Mouse (Mus musculus) A20 (cell line): ENCODE measurements around the gene Apbb1ip.
"Not testable (repeated sequence)": the region's sequence is repeated elsewhere in the genome, so short reads cannot be mapped to it uniquely, and the experiment has no call there.

Experiments
- DNase-seq: peaks from one replicate; pipeline ENCODE4 v3.0.0-alpha.2; 2011; ENCODE audit warnings: low read depth, low spot score

The Apbb1ip gene

DNA sequence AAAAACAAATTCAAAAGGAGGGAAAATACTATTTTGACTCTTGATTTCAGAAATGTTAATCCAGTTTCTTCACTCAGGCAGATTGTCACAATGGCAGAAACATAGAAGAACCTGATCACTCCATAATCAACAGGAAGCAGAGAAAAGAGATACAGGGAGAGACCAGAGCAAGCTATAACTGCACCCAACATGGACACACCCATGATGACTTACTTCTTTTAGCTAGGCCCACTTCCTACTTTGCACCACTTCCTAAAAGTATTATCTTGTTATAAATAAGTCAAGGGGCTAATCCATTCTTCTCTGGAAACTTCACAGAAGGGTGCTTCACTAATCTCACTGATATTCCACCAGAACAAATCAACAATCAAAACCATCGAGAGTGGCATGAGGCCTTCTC, 42.3 kb downstream of the Apbb1ip start:
- no peak for DNase-seq

DNA sequence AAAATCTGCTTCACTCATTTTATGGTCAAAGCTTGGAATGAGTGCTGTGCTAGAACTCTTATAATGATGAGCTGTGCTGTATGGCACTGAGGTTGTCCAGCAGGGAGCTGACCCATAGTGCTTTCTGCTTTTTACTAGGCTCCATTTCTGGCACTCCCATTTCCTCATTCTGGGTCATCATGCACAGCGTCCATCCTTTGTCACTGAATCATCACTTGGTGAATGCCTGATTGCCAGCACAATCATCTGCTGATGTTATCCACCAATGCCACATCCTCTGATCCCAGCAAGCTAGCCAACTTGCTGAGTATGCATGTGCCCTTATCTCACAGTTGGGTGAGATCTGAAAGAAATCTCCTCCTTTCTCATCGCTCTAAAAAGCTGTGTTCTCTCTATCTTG, 48.4 kb downstream of the Apbb1ip start:
- DNase-seq, result peak; percentile 24

DNA sequence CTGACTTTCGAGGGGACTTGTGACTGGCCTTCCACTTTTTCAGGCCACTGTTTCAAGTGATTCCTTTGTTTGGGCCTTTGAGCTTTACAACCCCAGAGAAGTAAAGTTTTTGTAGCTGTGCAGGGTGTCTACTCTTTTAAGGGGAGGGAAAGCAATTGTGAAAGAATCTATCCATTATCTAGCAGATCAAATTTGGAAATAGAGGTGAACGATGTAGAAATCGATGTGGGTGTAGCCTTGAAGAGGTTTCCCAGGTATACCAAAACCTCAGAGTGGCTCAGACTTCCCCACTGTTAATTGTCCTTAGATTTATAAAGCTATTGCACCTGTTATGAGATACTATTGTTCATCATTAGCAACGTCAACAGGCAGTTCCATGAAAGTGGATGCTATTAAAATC, 71.6 kb downstream of the Apbb1ip start:
- DNase-seq, result no peak

DNA sequence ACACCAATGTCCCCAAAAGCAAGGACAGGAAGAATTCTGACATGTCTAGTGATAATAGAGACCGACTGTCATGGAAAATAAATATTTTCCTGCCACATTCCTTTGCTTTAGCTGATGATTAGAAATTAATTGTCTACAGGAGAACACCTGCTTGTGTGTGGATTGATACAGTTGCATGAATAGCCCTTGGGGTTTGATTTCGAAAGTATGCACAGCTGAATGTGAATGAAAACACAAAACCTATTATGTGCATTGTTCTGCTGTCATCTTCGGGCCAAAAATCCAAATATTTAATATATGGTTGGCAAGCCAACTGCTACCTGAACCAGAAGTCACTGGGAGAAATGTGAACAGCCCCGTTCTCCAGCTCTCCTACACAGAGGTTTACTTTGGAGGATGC, 78.0 kb downstream of the Apbb1ip start:
- DNase-seq, result no peak

DNA sequence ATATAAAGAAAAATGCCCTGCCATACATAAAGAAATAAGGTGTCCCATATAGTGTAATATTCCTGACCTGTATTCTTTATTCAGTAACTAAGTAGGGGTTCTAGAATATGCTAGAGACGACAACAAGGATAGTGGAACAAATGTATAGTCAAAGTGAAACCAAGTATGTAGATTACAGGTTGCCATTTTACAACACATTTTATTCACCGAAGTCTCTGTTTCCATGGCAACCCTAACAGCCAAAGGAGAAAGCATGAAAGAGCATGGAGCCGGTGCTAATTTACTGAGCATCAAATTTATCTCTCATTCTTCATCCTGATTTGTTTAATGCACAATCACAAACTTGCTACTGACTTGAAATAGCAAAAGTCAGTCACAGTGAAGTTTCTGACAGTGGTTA, 83.6 kb downstream of the Apbb1ip start:
- DNase-seq, result peak; percentile 10

DNA sequence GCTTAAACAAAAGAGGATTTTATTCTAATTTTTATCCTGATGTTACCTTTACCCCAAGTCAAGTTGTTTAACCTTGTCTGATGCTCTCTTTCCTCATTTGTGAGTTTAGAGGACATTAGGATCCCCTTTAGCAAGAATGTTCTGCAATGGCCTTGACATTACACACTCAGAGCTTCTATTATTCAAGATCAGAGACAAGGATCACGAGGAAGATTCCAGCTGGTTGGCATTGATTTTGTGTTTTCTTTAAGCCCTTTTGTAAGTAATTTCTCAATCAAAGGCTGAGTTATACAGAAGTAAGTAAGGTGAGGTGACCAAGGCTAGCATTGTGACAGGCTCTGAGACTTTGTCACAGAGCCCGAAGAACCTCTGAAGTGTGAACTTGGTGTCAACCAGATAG, 88.3 kb downstream of the Apbb1ip start:
- DNase-seq, result no peak

DNA sequence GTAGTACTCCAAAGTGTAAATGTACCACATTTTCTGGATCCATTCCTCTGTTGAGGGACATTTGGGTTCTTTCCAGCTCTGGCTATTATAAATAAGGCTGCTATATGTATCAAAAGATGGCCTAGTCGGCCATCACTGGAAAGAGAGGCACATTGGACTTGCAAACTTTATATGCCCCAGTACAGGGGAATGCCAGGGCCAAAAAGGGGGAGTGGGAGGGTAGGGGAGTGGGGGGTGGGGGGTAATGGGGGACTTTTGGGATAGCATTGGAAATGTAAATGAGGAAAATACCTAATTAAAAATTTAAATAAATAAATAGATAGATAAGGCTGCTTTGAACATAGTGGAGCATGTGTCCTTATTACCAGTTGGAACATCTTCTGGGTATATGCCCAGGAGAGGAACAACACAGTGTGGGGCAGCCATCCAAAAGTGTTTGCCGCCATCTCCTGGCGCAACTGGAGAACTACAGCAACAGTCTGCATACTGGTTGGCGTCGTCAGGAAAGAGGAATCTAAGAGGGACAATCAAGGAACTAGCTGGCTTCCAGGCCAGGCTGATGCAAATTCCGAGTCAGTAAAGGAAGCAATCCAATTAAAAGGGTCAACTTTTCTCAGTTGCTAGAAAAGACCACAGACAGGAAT, 90.6 kb downstream of the Apbb1ip start:
- DNase-seq, result peak; percentile 70

DNA sequence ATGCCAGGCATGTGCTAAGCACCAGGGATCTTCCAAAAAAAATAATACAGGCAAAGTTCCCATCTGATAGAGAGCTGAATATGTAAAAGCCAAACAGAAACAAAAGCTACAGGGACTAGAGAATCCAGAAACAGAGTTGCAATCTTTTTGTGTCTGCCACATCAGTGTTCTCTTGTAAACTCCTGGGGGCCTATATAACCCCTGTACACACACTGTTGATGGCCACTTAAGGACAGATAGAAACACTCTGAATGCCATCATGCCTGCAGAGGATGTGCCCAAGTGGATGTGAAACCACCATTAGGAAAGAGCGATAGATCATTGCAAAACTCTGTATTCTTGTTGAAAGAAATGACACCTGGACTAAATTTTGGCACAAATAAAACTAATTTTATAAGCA, 91.9 kb downstream of the Apbb1ip start:
- no peak for DNase-seq

DNA sequence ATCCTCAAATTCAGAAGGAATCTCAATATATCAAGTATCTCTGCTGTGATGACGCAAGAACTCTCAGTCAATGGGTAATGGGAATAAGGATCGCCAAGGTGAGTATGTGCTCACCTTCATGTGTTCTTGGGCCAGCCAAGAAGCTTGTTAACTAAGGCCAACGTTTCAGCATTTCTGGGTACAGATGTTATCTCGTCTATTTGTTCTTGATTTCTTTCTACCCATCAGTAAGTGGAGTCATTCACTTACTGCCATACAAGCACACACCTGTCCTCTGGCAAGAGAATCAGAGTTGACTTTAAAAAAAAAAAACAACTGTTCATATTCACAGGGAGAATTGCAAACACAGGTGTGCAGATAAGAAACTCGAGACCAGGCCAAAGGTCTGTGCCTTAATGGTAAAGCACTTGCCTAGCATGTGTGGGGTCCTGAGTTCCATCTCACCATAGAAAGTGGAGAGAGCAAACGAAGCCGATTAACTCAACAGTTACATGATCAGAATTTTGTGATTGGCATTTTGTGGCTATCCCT, 93.1 kb downstream of the Apbb1ip start:
- DNase-seq, result no peak

DNA sequence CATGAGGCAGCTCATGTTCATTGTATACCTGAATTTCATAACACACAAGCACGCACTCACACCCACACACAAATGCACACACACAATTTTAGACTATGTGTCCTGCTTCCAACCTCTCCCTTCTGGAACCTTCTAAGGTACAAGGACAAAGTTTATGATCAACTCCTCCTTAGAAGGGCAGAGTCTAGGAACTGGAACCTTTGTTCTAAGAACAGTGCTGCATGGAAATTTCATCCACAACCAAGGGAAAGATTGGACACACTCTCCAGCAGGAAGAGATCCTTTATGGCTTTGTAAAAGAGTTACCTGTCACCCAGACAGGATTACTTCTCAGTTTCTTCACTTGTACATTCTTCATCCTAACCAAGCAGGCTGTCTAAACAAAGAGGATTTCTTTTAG, 99.3 kb downstream of the Apbb1ip start:
- DNase-seq, result no peak

DNA sequence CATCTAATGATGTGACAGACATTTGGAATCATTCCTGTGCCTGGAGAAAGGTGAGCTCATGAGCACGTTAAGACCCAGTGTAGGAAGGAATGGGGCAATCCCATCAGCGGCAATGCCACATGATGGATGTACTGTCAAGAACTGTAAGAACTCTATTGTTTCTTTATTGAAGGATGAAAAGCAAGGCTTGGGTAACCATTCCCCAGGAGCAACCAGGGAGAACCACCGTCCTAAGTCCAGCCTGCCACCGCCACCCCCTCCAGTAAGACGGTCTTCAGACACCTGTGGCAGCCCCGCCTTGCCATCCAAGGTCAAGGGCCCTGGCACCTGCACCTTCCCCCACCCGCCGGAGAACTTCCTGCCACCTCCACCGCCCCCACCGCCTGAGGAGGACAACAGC, 100.7 kb downstream of the Apbb1ip start:
- DNase-seq, result no peak

DNA sequence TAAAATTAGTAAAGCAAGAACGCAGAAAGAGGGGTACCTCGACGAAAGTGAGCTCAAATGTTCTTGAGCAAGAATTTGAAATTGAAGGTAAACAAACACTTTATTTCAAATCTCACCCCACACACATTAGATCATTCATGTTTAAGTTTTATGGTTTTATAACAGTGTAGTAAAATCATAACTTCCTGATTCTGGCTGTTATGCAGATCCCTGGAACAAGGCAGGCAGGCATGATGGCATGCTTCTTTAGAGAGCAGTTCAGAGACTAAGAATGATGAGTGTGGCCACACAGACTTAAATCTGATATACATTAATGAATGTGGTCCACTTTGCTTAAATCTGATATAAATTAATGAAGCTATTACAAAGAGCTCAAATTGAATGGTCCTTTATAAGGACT, 102.7 kb downstream of the Apbb1ip start:
- no peak for DNase-seq

DNA sequence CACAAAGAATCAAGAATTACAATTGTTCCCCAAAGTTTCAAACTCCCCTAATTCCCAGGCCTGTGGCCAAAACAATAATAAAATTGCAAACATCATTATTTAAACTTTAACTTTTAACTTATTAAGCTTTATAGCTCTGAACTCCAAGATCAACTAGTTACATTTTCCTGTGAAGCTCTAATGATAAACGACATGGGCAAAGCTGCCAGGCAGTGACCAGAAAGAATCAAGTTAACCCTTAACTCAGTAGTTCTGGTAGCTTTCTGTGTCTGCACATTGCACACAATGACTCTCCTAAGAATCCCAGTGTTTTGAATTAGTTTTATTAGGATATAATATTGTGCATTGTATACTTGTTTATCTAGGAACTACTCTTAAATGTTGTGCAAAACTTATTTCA, 104.9 kb downstream of the Apbb1ip start:
- DNase-seq, result no peak

DNA sequence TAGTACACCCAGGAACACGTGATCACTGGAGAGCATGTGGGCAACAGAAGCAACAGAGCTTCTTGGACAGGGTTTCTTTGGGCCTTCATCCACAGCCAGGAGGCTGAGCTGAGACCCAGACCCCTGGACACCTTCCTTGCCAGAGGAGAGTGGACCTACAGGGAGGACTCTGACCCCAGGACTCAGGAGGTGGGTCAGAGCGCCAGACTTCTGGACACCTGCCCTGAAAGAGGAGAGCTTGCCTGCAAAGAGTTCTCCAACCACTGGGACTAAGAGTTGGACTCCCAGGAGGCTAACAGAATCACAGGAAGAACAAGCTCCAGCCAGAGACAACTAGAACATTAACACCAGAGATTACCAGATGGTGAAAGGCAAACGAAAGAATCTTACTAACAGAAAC, 106.8 kb downstream of the Apbb1ip start:
- not testable (repeated sequence) for DNase-seq

DNA sequence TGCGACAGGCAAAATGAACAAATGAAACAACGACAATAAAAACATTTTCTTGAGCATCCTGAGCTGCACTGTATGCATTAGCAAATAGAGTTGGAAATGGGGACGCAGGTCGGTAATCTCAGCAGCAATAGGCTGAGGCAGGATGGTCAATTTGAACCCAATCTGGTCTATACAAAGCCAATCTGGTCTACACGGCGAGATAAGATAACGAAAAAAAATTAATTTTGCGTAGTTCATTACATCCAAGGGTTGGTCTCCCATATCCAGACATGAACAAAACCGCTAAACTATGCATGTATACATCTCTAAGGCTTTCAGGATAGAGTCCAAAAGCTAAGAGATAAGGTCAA, 121.0 kb downstream of the Apbb1ip start:
- DNase-seq, result no peak

DNA sequence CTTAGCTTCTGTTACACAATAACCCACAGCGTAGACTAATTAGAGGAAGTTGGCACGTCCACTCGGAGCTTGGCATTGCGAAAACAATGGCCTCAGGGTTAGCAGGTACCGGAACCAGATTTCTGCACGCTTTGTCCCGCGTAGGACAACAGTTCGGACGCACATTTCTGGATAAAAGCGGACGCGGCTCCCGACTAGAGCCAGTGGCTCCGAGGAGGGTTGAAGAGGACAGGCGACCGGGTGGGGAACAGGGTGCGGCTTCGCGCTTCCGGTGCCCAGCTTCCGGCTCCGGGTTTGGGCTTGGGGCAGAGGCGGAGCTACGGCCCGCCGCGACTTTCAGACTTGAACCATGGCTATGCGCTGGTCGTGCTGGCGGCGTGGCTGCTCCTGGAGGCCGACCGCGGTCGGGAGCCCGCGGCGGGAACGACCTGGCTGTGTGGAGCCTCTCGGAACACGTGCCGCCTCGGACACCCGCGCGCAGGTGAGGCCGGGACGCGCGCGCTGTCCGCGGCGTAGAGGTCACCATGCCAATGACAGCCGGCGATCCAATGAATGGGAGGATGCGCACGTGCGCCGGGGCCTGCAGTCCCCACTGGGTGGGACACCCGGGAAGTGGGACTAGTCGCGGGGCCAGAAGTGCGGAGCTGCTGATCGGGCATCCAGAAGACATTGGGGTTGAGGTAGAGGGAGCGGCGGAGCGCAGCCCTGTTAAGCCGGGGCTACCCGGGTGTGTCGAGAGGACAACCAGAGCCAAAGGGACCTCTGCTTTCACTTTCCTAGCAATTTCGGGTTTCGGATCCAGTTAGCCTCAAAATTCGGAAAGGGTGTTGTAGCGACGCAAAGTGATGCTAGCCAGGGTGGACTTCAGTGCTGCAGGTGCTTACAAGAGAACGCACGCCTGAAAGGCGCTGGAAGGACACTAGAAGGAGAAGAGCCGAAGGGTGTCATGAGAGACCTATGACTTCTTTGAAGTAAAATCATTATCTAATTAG, 121.7 kb downstream of the Apbb1ip start, which contains the start of gene Pdss1:
Gene Pdss1 (plus strand): TSS at position 241 of the 992 bp plus-strand sequence.
- peak; percentile 96 for DNase-seq

DNA sequence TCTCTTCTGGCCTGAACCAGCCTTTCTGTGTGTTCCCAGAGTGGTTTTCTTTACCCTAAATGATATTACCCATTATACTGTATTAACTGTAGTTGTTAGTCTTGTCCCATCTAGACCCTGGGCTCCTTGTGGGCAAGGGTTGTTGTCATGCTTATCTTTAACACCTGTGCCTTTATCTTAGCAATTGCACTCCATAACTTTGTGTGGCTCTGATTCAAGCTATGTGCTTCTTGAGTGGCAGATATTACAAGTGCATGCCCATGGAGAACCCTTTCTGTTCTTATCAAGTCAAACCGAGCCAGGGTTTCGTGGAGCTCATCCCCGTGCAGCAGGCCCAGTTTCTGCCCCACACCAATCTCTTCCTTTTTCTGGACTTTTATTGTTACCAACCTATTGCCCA, 130.1 kb downstream of the Apbb1ip start:
- DNase-seq, result no peak

DNA sequence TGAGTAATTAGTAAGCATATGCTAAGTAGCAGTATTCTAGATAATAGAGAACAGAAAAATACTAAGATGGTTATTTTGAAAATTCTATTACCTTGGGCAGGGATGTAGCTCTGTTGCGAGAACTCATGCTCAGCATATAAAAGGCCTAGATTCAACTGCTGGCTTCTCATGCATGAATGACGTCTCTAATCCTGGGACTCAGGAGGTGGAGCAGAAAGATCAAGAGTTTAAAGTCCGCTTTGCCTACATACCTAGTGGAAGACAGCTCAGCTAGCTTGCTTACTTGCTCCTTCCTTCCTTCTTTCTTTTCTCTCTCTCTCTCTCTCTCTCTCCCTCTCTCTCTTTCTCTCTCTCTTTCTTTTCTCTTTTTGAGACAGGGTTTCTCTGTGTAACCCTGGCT, 140.5 kb downstream of the Apbb1ip start:
- no peak for DNase-seq

DNA sequence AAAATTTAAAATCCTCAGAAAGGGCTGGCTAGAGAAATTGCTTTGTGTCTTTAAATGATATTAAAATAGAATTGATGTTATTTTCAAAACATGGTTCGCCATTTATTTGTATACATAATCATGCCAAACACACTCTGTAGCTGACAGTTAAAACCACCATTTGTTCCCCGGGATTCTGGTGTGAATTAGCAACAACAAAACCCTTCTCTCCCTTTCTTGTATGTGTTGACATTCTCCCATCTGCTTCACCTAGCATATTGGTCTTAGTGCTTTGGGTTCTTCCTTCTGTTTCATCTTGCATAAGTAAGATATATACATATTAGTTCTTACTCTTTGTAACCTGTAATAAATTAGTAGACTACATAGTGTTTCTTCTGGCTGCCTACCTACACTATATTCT, 144.8 kb downstream of the Apbb1ip start:
- DNase-seq, result no peak
